Mouse (Mus musculus): ENCODE data around the gene Mcu. TPM values are rescaled to one million over a fixed set of nuclear protein-coding genes. Genes with fewer than 3 reads are reported as not detected.

Mcu gene
- polyA plus RNA-seq, 1 experiment from 2014 or later = 57.2 TPM

DNA sequence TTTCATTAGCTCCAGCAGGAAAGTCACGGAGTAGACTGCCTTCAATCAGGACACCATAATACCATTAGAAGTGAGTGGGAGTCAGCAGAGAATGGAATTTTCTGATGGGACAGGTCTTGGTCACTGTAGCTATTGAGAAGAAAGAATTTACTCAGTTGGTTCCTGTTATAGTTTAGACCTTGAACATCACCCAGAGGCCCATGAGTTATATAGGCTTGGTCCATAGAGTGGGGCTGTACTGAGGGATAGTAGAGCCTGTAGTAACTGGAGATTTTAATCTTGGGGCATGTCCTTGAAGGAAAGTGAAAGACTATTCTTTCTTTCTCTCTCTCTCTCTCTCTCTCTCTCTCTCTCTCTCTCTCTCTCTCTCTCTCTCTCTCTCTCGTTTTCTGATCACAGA lies 28.2 kb upstream of the Mcu start:
- H3K9me3 ChIP-seq (ENCODE audit: control insufficient read depth, low read length) = no peaks in the 10 kb centered on the region
- WGBS = 72% methylated on average over 2 of the region's 2 CpGs
- no peak overlapping the region for H3K9ac ChIP-seq (ENCODE audit: low read length)
- DNase-seq (ENCODE audit: low spot score) (no peak), ATAC-seq (ENCODE audit: low FRiP score, low TSS enrichment) (no peak)
- no peaks in the 10 kb centered on the region for H3K27me3 ChIP-seq (ENCODE audit: control insufficient read depth, insufficient read depth, low read length)
- H3K27ac ChIP-seq (replicated peaks) = no peak overlapping the region
- no peaks in the 10 kb centered on the region for H3K36me3 ChIP-seq (ENCODE audit: control insufficient read depth, insufficient read depth, low read length)
- TF ChIP-seq EP300 (optimal IDR thresholded peaks at IDR 0.05) (no peak), CTCF (IDR thresholded peaks at IDR 0.05; ENCODE audit: low read depth) (no peak)
- no peaks in the 10 kb centered on the region for H3K4me1 ChIP-seq (replicated peaks; ENCODE audit: control insufficient read depth, insufficient read depth)
- no peak overlapping the region for H3K4me2 ChIP-seq (replicated peaks; ENCODE audit: low read depth)
- H3K4me3 ChIP-seq (ENCODE audit: low read depth, low read length) = no peak overlapping the region

DNA sequence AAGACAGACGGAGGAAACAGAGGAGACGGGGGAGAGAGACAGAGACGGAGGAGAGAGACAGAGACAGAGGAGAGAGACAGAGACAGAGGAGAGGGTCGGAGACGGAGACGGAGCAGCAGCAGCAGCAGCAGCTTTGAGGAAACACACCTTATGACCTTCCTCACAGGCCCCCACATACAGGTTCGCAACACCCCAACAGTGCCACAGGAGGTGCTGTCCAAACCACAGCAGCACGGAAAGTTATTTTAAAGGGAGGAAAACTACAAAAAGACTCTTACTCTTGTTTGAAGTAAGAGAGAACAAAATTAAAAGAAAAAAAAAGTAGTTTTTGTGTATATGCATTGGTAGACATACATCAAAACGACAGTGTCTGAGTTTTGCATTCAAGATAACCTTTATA lies 27.2 kb upstream of the Mcu start:
- no peak overlapping the region for H3K9ac ChIP-seq (ENCODE audit: low read length)
- H3K9me3 ChIP-seq (ENCODE audit: control insufficient read depth, low read length) = no peaks in the 10 kb centered on the region
- no peaks in the 10 kb centered on the region for H3K36me3 ChIP-seq (ENCODE audit: control insufficient read depth, insufficient read depth, low read length)
- no peak overlapping the region for H3K4me2 ChIP-seq (replicated peaks; ENCODE audit: low read depth)
- H3K27ac ChIP-seq (replicated peaks) = no peak overlapping the region
- no peaks in the 10 kb centered on the region; the same call in 1 of the 2 replicates for H3K4me1 ChIP-seq (replicated peaks; ENCODE audit: control insufficient read depth, insufficient read depth)
- no peak for TF ChIP-seq EP300 (optimal IDR thresholded peaks at IDR 0.05)
- TF ChIP-seq CTCF (IDR thresholded peaks at IDR 0.05; ENCODE audit: low read depth) = no peak
- H3K27me3 ChIP-seq (ENCODE audit: control insufficient read depth, insufficient read depth, low read length) = no peaks in the 10 kb centered on the region
- no peak overlapping the region for H3K4me3 ChIP-seq (ENCODE audit: low read depth, low read length)
- ATAC-seq (ENCODE audit: low FRiP score, low TSS enrichment) = no peak
- no peak for DNase-seq (ENCODE audit: low spot score)
- 71% methylated on average over 9 of the region's 9 CpGs for WGBS

GRCm38 (mm10) chr10:59642659-59643377 lies 26.3 kb upstream of the Mcu start:
- TF ChIP-seq EP300 (optimal IDR thresholded peaks at IDR 0.05) (no peak), CTCF (IDR thresholded peaks at IDR 0.05; ENCODE audit: low read depth) (no peak)
- H3K9ac ChIP-seq (ENCODE audit: low read length) = no peak overlapping the region
- H3K27ac ChIP-seq (replicated peaks) = no peak overlapping the region
- no peak overlapping the region for H3K4me2 ChIP-seq (replicated peaks; ENCODE audit: low read depth)
- no peaks in the 10 kb centered on the region; the same call in 1 of the 2 replicates for H3K4me1 ChIP-seq (replicated peaks; ENCODE audit: control insufficient read depth, insufficient read depth)
- no peaks in the 10 kb centered on the region for H3K9me3 ChIP-seq (ENCODE audit: control insufficient read depth, low read length)
- H3K36me3 ChIP-seq (ENCODE audit: control insufficient read depth, insufficient read depth, low read length) = no peaks in the 10 kb centered on the region
- no peaks in the 10 kb centered on the region for H3K27me3 ChIP-seq (ENCODE audit: control insufficient read depth, insufficient read depth, low read length)
- DNase-seq (ENCODE audit: low spot score) = peak; percentile 35
- peak; percentile 91 for ATAC-seq (ENCODE audit: low FRiP score, low TSS enrichment)
- WGBS = 47% methylated on average over 8 of the region's 8 CpGs
- no peak overlapping the region for H3K4me3 ChIP-seq (ENCODE audit: low read depth, low read length)

DNA sequence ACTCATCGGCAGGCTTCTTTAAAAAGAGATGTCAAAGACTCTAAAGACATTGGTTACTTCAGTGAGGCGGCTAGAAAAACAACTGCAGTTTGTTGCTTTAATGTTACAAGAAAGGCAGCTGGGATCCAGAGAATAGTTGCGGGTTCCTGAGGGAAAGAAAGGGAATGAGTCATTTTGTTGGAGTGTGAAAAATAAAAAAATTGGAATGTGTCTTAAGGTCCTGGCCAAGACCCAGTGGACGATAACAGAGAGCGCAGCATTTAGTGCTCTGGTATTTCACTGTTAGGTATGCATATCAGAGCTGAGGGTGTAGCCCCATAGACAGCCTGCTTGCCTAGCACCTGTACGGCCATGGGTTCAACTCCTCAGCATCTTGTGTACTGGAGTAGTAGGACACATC lies 22.1 kb upstream of the Mcu start:
- no peak overlapping the region for H3K4me2 ChIP-seq (replicated peaks; ENCODE audit: low read depth)
- no peak overlapping the region for H3K9ac ChIP-seq (ENCODE audit: low read length)
- DNase-seq (ENCODE audit: low spot score) (no peak), ATAC-seq (ENCODE audit: low FRiP score, low TSS enrichment) (no peak)
- TF ChIP-seq CTCF (IDR thresholded peaks at IDR 0.05; ENCODE audit: low read depth) = no peak
- no peak for TF ChIP-seq EP300 (optimal IDR thresholded peaks at IDR 0.05)
- 64% methylated on average over 6 of the region's 6 CpGs for WGBS
- no peak overlapping the region for H3K4me3 ChIP-seq (ENCODE audit: low read depth, low read length)
- H3K27ac ChIP-seq (replicated peaks) = no peak overlapping the region
- H3K27me3 ChIP-seq (ENCODE audit: control insufficient read depth, insufficient read depth, low read length) = no peaks in the 10 kb centered on the region
- H3K36me3 ChIP-seq (ENCODE audit: control insufficient read depth, insufficient read depth, low read length) = no peaks in the 10 kb centered on the region
- peaks cover 2% of the 10 kb centered on the region; the same call in 1 of the 2 replicates for H3K4me1 ChIP-seq (replicated peaks; ENCODE audit: control insufficient read depth, insufficient read depth)
- H3K9me3 ChIP-seq (ENCODE audit: control insufficient read depth, low read length) = no peaks in the 10 kb centered on the region

DNA sequence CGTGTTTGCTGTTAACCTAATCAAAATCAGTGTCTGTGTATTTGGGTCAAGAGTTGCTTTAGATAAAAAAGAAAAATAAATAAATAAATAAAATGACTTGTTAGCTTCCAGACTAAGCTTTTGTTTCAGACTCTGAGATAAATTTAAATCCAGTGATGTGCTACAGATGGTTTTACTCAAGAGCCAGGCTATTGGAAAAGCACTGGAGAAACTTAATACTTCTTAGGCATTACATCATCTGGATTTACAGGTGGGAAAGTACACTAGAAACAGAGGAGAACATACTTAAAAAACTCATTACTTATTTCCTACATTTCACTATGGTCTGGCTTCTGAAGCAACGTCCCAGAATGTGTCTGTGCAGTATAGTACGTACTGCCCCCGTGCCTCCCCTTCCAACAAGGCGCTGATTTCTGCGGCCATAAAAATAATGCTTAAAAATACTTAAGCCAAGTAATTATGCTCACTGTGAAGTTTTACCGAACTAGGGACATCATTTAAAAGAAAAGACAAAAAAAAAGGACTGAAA lies 21.2 kb upstream of the Mcu start:
- Histone ChIP-seq H3K27ac (replicated peaks) (no peak overlapping the region), H3K27me3 (ENCODE audit: control insufficient read depth, insufficient read depth, low read length) (no peaks in the 10 kb centered on the region), H3K36me3 (ENCODE audit: control insufficient read depth, insufficient read depth, low read length) (no peaks in the 10 kb centered on the region), H3K4me3 (ENCODE audit: low read depth, low read length) (no peak overlapping the region), H3K4me2 (replicated peaks; ENCODE audit: low read depth) (0 out of 2 replicates have a peak overlapping the region, but pooled peaks have one; percentile 9), H3K9me3 (ENCODE audit: control insufficient read depth, low read length) (no peaks in the 10 kb centered on the region), H3K9ac (ENCODE audit: low read length) (no peak overlapping the region), H3K4me1 (replicated peaks; ENCODE audit: control insufficient read depth, insufficient read depth) (peaks cover 2% of the 10 kb centered on the region; the same call in 1 of the 2 replicates)
- ATAC-seq (ENCODE audit: low FRiP score, low TSS enrichment) = no peak
- TF ChIP-seq CTCF (IDR thresholded peaks at IDR 0.05; ENCODE audit: low read depth) (no peak), EP300 (optimal IDR thresholded peaks at IDR 0.05) (no peak)
- no peak for DNase-seq (ENCODE audit: low spot score)
- WGBS = 51% methylated on average over 7 of the region's 7 CpGs

All from stomach, postnatal 0 days (tissue).